Comparison of ENCODE assay signal across 13 mouse cellular contexts in the genomic region with DNA sequence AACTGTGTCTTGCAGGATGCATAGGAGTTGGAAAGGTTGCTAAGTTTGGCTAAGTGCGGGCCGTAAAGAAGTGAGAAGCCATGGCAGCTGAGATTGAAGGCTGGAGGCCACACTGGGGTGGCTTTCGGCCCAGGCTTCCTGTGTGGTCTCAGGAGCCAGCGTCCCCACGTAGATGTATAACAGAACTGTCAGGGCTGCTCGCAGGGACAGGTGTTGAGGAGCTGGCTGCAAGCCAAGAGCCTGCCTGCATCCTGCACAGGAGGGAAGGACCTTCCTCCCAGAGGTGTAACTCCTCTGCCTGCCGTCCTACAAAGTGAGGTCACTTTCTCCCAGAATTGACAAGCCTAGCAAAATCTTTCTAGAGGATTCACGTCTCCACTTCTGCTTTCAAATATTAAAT. TPM values are rescaled to one million over a fixed set of nuclear protein-coding genes. Genes with fewer than 3 reads are reported as not detected.
DNase-seq lines count a peak whose midpoint lies in the region; ATAC-seq lines count a peak whose summit lies in the region.
"Had no signal": no experiment of that assay in that cellular context is flagged by ENCODE, and none has a peak within 500 bp of the region (broad histone marks: within the 10 kb centered on the region; RNA-seq: fewer than 3 reads in every experiment).

No protein-coding gene starts in this region.

- peak; percentile 56 to 66 for DNase-seq in kidney, postnatal 4 days
- no peak for DNase-seq in kidney, adult 9 months
- DNase-seq in splenic B cell, adult 2 months (ENCODE audit: low read depth, low spot score): peak; percentile 50
- no peak for DNase-seq in retina, embryonic 14.5 days (ENCODE audit: low spot score)
- DNase-seq in c-Kit-positive CD71-positive TER-119-positive erythroid progenitor cells, embryonic 14.5 days (ENCODE audit: low spot score): no peak
- DNase-seq: adrenal gland, postnatal 36 days; right cerebral cortex, postnatal 14 days had no signal

- H3K27me3 ChIP-seq in splenic B cell, adult 2 months (ENCODE audit: control insufficient read depth, insufficient read depth, low read length, poor library complexity, severe bottlenecking): no peaks in the 10 kb centered on the region
- H3K27me3 ChIP-seq: hindbrain, embryonic 15.5 days; lung, embryonic 15.5 days had no signal

- peak; percentile 8 for ATAC-seq in CD4-positive, CD25-positive, alpha-beta regulatory T cell, adult 4 months
- peak; percentile 48 for ATAC-seq in common myeloid progenitor, adult 5-6 weeks (replicated peaks; ENCODE audit: low read depth, poor library complexity, severe bottlenecking)
- ATAC-seq in frontal cortex, adult (ENCODE audit: low TSS enrichment): no peak

- H3K36me3 ChIP-seq in splenic B cell, adult 2 months (ENCODE audit: control insufficient read depth, insufficient read depth, low read length, poor library complexity, severe bottlenecking): peaks cover 14% of the 10 kb centered on the region
- H3K36me3 ChIP-seq: forebrain, embryonic 10.5 days; hindbrain, embryonic 15.5 days; lung, embryonic 15.5 days had no signal

RNA-seq across cellular contexts. Expression of a gene that starts 25.6 kb away (rescaled TPM):
- 100 to 1,000 TPM in 1 of 2 experiments, 10 to 100 TPM in 1; 84.0 to 217 TPM for polyA plus RNA-seq in CD4-positive, CD25-positive, alpha-beta regulatory T cell, adult 4 months (2017; shearing (Covaris generic))
- 14.7 and 20.9 TPM in 2 replicates for total RNA-seq in common myeloid progenitor, adult 5-6 weeks (2017)

RNA-seq across cellular contexts. Expression of a gene that starts 26.8 kb away (rescaled TPM):
- 1 to 10 TPM in 1 of 2 experiments, under 1 TPM in 1; 0.87 to 1.1 TPM for polyA plus RNA-seq in CD4-positive, CD25-positive, alpha-beta regulatory T cell, adult 4 months (2017; shearing (Covaris generic))
- 9.1 TPM in 1 of 2 replicates, not detected in the other for total RNA-seq in common myeloid progenitor, adult 5-6 weeks (2017)

Comparison
In these comparisons a context has a peak if more than half of its experiments do, and no peak if none do; other contexts are left out.
1. DNase-seq: peak in kidney, postnatal 4 days (2 of 2) and splenic B cell, adult 2 months (single experiment); none in kidney, adult 9 months (single experiment), retina, embryonic 14.5 days (single experiment) and c-Kit-positive CD71-positive TER-119-positive erythroid progenitor cells, embryonic 14.5 days (single experiment).